Comparison of ENCODE assay signal across 8 mouse cellular contexts in genomic region chr2:6352541-6352971, GRCm38 (mm10). TPM values are rescaled to one million over a fixed set of nuclear protein-coding genes. Genes with fewer than 3 reads are reported as not detected.
DNase-seq lines count a peak whose midpoint lies in the region; ATAC-seq and TF ChIP-seq lines count a peak whose summit lies in the region.

No protein-coding gene starts in this region.

- TF ChIP-seq CTCF in spleen, adult 2 months (IDR thresholded peaks at IDR 0.05; ENCODE audit: extremely low read depth, insufficient read depth, insufficient read length, insufficient replicate concordance), result no peak

- 0 out of 2 replicates have a peak, but pooled peaks have one; percentile 13 for ATAC-seq in embryonic facial prominence, embryonic 14.5 days (ENCODE audit: low read depth)
- ATAC-seq in kidney, embryonic 16.5 days (ENCODE audit: low FRiP score, low TSS enrichment), result no peak

- 17% methylated on average over 14 of the region's 14 CpGs for WGBS in spleen, adult 2 months
- WGBS in embryonic facial prominence, embryonic 14.5 days, result 20% methylated on average over 14 of the region's 14 CpGs
- 28% methylated on average over 14 of the region's 14 CpGs for WGBS in kidney, embryonic 16.5 days
- 72% methylated on average over 14 of the region's 14 CpGs for WGBS in midbrain, embryonic 10.5 days

- H3K27ac ChIP-seq in spleen, adult 2 months (ENCODE audit: insufficient read depth, low read length), result peak overlapping the region; percentile 58
- H3K27ac ChIP-seq in embryonic facial prominence, embryonic 14.5 days (replicated peaks; ENCODE audit: low read depth, low read length), result no peak overlapping the region
- H3K27ac ChIP-seq in kidney, embryonic 16.5 days (ENCODE audit: low read length), result no peak overlapping the region
- 0 out of 2 replicates have a peak overlapping the region, but pooled peaks have one; percentile 23 for H3K27ac ChIP-seq in midbrain, embryonic 10.5 days (replicated peaks)

- H3K36me3 ChIP-seq in spleen, adult 2 months (ENCODE audit: control insufficient read depth, insufficient read depth, low read length), result no peaks in the 10 kb centered on the region
- peaks cover 4% of the 10 kb centered on the region; the same call in 1 of the 2 replicates for H3K36me3 ChIP-seq in embryonic facial prominence, embryonic 14.5 days (ENCODE audit: control insufficient read depth, insufficient read depth, low read length)
- no peaks in the 10 kb centered on the region for H3K36me3 ChIP-seq in kidney, embryonic 16.5 days (ENCODE audit: insufficient read depth, low read length)
- H3K36me3 ChIP-seq in midbrain, embryonic 10.5 days, result peaks cover 15% of the 10 kb centered on the region

- DNase-seq in spleen, adult 2 months (ENCODE audit: low read depth in 1 of 2, low spot score in 2 of 2), result no peak
- no peak for DNase-seq in spleen, postnatal 10 days (ENCODE audit: low spot score in 2 of 2)
- peak; percentile 81 for DNase-seq in embryonic facial prominence, embryonic 14.5 days (ENCODE audit: low spot score)
- no peak for DNase-seq in midbrain, embryonic 10.5 days (ENCODE audit: low spot score)
- no peak for DNase-seq in right cerebral cortex, postnatal 10 days (ENCODE audit: low spot score in 2 of 2)
- no peak for DNase-seq in thymus, postnatal 0 days (ENCODE audit: low spot score)
- no peak for DNase-seq in frontal cortex, postnatal 10 days (ENCODE audit: low spot score in 2 of 2)

- H3K9ac ChIP-seq in embryonic facial prominence, embryonic 14.5 days (ENCODE audit: low read depth, low read length), result peak overlapping the region; percentile 41; the same call in 1 of the 2 replicates
- H3K9ac ChIP-seq in kidney, embryonic 16.5 days (replicated peaks; ENCODE audit: low read length), result no peak overlapping the region

- H3K27me3 ChIP-seq in spleen, adult 2 months (ENCODE audit: control insufficient read depth, insufficient read depth, low read length), result no peaks in the 10 kb centered on the region
- H3K27me3 ChIP-seq in embryonic facial prominence, embryonic 14.5 days (replicated peaks; ENCODE audit: control insufficient read depth, insufficient read depth, low read length), result no peaks in the 10 kb centered on the region
- H3K27me3 ChIP-seq in kidney, embryonic 16.5 days (ENCODE audit: insufficient read depth, low read length), result no peaks in the 10 kb centered on the region
- no peaks in the 10 kb centered on the region for H3K27me3 ChIP-seq in midbrain, embryonic 10.5 days (ENCODE audit: low read depth, poor library complexity, severe bottlenecking)

- H3K9me3 ChIP-seq in embryonic facial prominence, embryonic 14.5 days (ENCODE audit: control insufficient read depth, low read length), result no peaks in the 10 kb centered on the region
- H3K9me3 ChIP-seq in kidney, embryonic 16.5 days (ENCODE audit: low read length), result no peaks in the 10 kb centered on the region
- no peaks in the 10 kb centered on the region for H3K9me3 ChIP-seq in midbrain, embryonic 10.5 days (replicated peaks)

- TF ChIP-seq POLR2A in spleen, adult 2 months (IDR thresholded peaks at IDR 0.05; ENCODE audit: low read depth, low read length), result no peak

- peak overlapping the region; percentile 65 for H3K4me3 ChIP-seq in spleen, adult 2 months (ENCODE audit: extremely low read depth, insufficient read depth, insufficient read length)
- peak overlapping the region; percentile 23; the same call in 1 of the 2 replicates for H3K4me3 ChIP-seq in embryonic facial prominence, embryonic 14.5 days (ENCODE audit: low read depth, low read length)
- no peak overlapping the region for H3K4me3 ChIP-seq in kidney, embryonic 16.5 days (ENCODE audit: low read length)
- H3K4me3 ChIP-seq in midbrain, embryonic 10.5 days, result no peak overlapping the region

- H3K4me2 ChIP-seq in embryonic facial prominence, embryonic 14.5 days (ENCODE audit: low read depth, low read length), result peak overlapping the region; percentile 51
- H3K4me2 ChIP-seq in kidney, embryonic 16.5 days (replicated peaks; ENCODE audit: low read depth, low read length), result peak overlapping the region; percentile 26

- H3K4me1 ChIP-seq in spleen, adult 2 months (ENCODE audit: control insufficient read depth, insufficient read depth, insufficient read length), result peaks cover 18% of the 10 kb centered on the region
- peaks cover 23% of the 10 kb centered on the region for H3K4me1 ChIP-seq in embryonic facial prominence, embryonic 14.5 days (ENCODE audit: control insufficient read depth, insufficient read depth, low read length)
- H3K4me1 ChIP-seq in kidney, embryonic 16.5 days (ENCODE audit: insufficient read depth, low read length), result peaks cover 39% of the 10 kb centered on the region
- H3K4me1 ChIP-seq in midbrain, embryonic 10.5 days, result peaks cover 35% of the 10 kb centered on the region

RNA-seq across cellular contexts. Expression of gene Usp6nl, which starts 30.1 kb away (rescaled TPM):
- 6.8 and 6.9 TPM in 2 replicates for polyA plus RNA-seq in spleen, adult 2 months (2012; rRNA removed)
- 8.0 and 8.5 TPM in 2 replicates for polyA plus RNA-seq in embryonic facial prominence, embryonic 14.5 days (2014; fragmentation: Nextera tagmentation; extraction: Ambion mirVana)
- polyA plus RNA-seq in kidney, embryonic 16.5 days (2015; fragmentation: Nextera tagmentation; extraction: Ambion mirVana), result 8.6 and 8.8 TPM in 2 replicates
- polyA plus RNA-seq in midbrain, embryonic 10.5 days (2016; fragmentation: Nextera tagmentation; extraction: Ambion mirVana), result 11.0 and 11.8 TPM in 2 replicates
- polyA plus RNA-seq in thymus, postnatal 0 days (2015; fragmentation: Nextera tagmentation; extraction: Ambion mirVana), result 5.0 and 5.3 TPM in 2 replicates

Comparison
In these comparisons a context has a peak if more than half of its experiments do, and no peak if none do; other contexts are left out.
1. H3K27ac ChIP-seq: peak in spleen, adult 2 months (single experiment) and midbrain, embryonic 10.5 days (single experiment); none in embryonic facial prominence, embryonic 14.5 days (single experiment) and kidney, embryonic 16.5 days (single experiment).
2. H3K4me3 ChIP-seq: peak in spleen, adult 2 months (single experiment) and embryonic facial prominence, embryonic 14.5 days (single experiment); none in kidney, embryonic 16.5 days (single experiment) and midbrain, embryonic 10.5 days (single experiment).